Mouse (Mus musculus): ENCODE results near the gene Rasl10b. TPM values are rescaled to one million over a fixed set of nuclear protein-coding genes. Genes with fewer than 3 reads are reported as not detected.

Gene Rasl10b
- polyA plus RNA-seq, 1 experiment, result 0.36 TPM

GRCm38 (mm10) chr11:83398724-83399123, 10.2 kb upstream of the Rasl10b start:
- Histone ChIP-seq H3K4me2 (ENCODE audit: low read depth) (no peak overlapping the region), H3K79me2 (ENCODE audit: control insufficient read depth, insufficient read depth) (no peaks in the 10 kb centered on the region), H3K27me3 (ENCODE audit: control insufficient read depth, insufficient read depth, insufficient read length) (no peaks in the 10 kb centered on the region), H3K36me3 (ENCODE audit: control insufficient read depth, insufficient read depth) (peaks cover 52% of the 10 kb centered on the region), H3K4me3 (no peak overlapping the region), H3ac (ENCODE audit: control insufficient read depth, insufficient read length) (no peak overlapping the region)
- TF ChIP-seq MYOG (IDR thresholded peaks at IDR 0.05; ENCODE audit: control insufficient read depth in 1 of 3, insufficient read depth in 1 of 3, insufficient read length in 2 of 3, low read depth in 2 of 3), result no peak
- no peak for TF ChIP-seq USF1 (IDR thresholded peaks at IDR 0.05; ENCODE audit: low read depth)
- no peak for TF ChIP-seq TCF3 (IDR thresholded peaks at IDR 0.05; ENCODE audit: insufficient read length, low read depth)
- no peak for TF ChIP-seq MAX (IDR thresholded peaks at IDR 0.05; ENCODE audit: low read depth)

GRCm38 (mm10) chr11:83403787-83404186, 5.2 kb upstream of the Rasl10b start:
- TF ChIP-seq POLR2AphosphoS2 (IDR thresholded peaks at IDR 0.05; ENCODE audit: insufficient read length, low read depth) (no peak), MAX (IDR thresholded peaks at IDR 0.05; ENCODE audit: low read depth) (no peak), TCF3 (IDR thresholded peaks at IDR 0.05; ENCODE audit: insufficient read length, low read depth) (no peak), POLR2A (IDR thresholded peaks at IDR 0.05; ENCODE audit: insufficient read length, low read depth) (no peak), REST (IDR thresholded peaks at IDR 0.05; ENCODE audit: insufficient read depth, insufficient read length) (no peak), SRF (IDR thresholded peaks at IDR 0.05; ENCODE audit: control insufficient read depth, insufficient read length, low read depth) (no peak), E2F4 (IDR thresholded peaks at IDR 0.05; ENCODE audit: insufficient read depth) (no peak), USF1 (IDR thresholded peaks at IDR 0.05; ENCODE audit: low read depth) (no peak), TCF12 (IDR thresholded peaks at IDR 0.05; ENCODE audit: insufficient read depth, poor library complexity, severe bottlenecking) (no peak)
- no peaks in the 10 kb centered on the region for H3K27me3 ChIP-seq (ENCODE audit: control insufficient read depth, insufficient read depth, insufficient read length)
- H3K36me3 ChIP-seq (ENCODE audit: control insufficient read depth, insufficient read depth), result peaks cover 26% of the 10 kb centered on the region
- H3K4me3 ChIP-seq, result no peak overlapping the region
- H3ac ChIP-seq (ENCODE audit: control insufficient read depth, insufficient read length), result no peak overlapping the region
- no peaks in the 10 kb centered on the region for H3K79me2 ChIP-seq (ENCODE audit: control insufficient read depth, insufficient read depth)
- no peak overlapping the region for H3K4me2 ChIP-seq (ENCODE audit: low read depth)

- peaks cover 20% of the 10 kb centered on the region for H3K27me3 ChIP-seq (ENCODE audit: control insufficient read depth, insufficient read depth, insufficient read length)
- H3ac ChIP-seq (ENCODE audit: control insufficient read depth, insufficient read length), result no peak overlapping the region
- H3K4me2 ChIP-seq (ENCODE audit: low read depth), result no peak overlapping the region
- H3K36me3 ChIP-seq (ENCODE audit: control insufficient read depth, insufficient read depth), result peaks cover 19% of the 10 kb centered on the region
- H3K79me2 ChIP-seq (ENCODE audit: control insufficient read depth, insufficient read depth), result no peaks in the 10 kb centered on the region
- TF ChIP-seq POLR2A (IDR thresholded peaks at IDR 0.05; ENCODE audit: insufficient read length, low read depth) (no peak), SRF (IDR thresholded peaks at IDR 0.05; ENCODE audit: control insufficient read depth, insufficient read length, low read depth) (no peak), TCF3 (IDR thresholded peaks at IDR 0.05; ENCODE audit: insufficient read length, low read depth) (no peak), POLR2AphosphoS2 (IDR thresholded peaks at IDR 0.05; ENCODE audit: insufficient read length, low read depth) (no peak), E2F4 (IDR thresholded peaks at IDR 0.05; ENCODE audit: insufficient read depth) (no peak), USF1 (IDR thresholded peaks at IDR 0.05; ENCODE audit: low read depth) (no peak), MYOG (IDR thresholded peaks at IDR 0.05; ENCODE audit: control insufficient read depth in 1 of 3, insufficient read depth in 1 of 3, insufficient read length in 2 of 3, low read depth in 2 of 3) (no peak)
- no peak overlapping the region for H3K4me3 ChIP-seq
Observed at GRCm38 (mm10) chr11:83406391-83406790, 2.5 kb upstream of the Rasl10b start.

- no peak for TF ChIP-seq MYOD1 (IDR thresholded peaks at IDR 0.05; ENCODE audit: control insufficient read depth in 1 of 3, insufficient read length in 2 of 3, low read depth in 2 of 3)
- TF ChIP-seq TCF3 (IDR thresholded peaks at IDR 0.05; ENCODE audit: insufficient read length, low read depth), result no peak
- no peak for TF ChIP-seq MYOG (IDR thresholded peaks at IDR 0.05; ENCODE audit: control insufficient read depth in 1 of 3, insufficient read depth in 1 of 3, insufficient read length in 2 of 3, low read depth in 2 of 3)
- no peak overlapping the region for H3K4me3 ChIP-seq
- H3K4me2 ChIP-seq (ENCODE audit: low read depth), result no peak overlapping the region
Observed at GRCm38 (mm10) chr11:83408242-83408641, 695 bp upstream of the Rasl10b start.

GRCm38 (mm10) chr11:83409792-83410291, 905 bp downstream of the Rasl10b start:
- no peaks in the 10 kb centered on the region for H3K36me3 ChIP-seq (ENCODE audit: control insufficient read depth, insufficient read depth)

More at GRCm38 (mm10) chr11:83408242-83408641, 695 bp upstream of the Rasl10b start:
- Histone ChIP-seq H3ac (ENCODE audit: control insufficient read depth, insufficient read length) (no peak overlapping the region), H3K27me3 (ENCODE audit: control insufficient read depth, insufficient read depth, insufficient read length) (peaks cover 28% of the 10 kb centered on the region), H3K36me3 (ENCODE audit: control insufficient read depth, insufficient read depth) (peaks cover 5% of the 10 kb centered on the region), H3K79me2 (ENCODE audit: control insufficient read depth, insufficient read depth) (no peaks in the 10 kb centered on the region)

More at GRCm38 (mm10) chr11:83409792-83410291, 905 bp downstream of the Rasl10b start:
- TF ChIP-seq REST (IDR thresholded peaks at IDR 0.05; ENCODE audit: insufficient read depth, insufficient read length) (no peak), TCF3 (IDR thresholded peaks at IDR 0.05; ENCODE audit: insufficient read length, low read depth) (no peak), USF1 (IDR thresholded peaks at IDR 0.05; ENCODE audit: low read depth) (no peak), POLR2AphosphoS2 (IDR thresholded peaks at IDR 0.05; ENCODE audit: insufficient read length, low read depth) (no peak), E2F4 (IDR thresholded peaks at IDR 0.05; ENCODE audit: insufficient read depth) (no peak), POLR2A (IDR thresholded peaks at IDR 0.05; ENCODE audit: insufficient read length, low read depth) (no peak), MAX (IDR thresholded peaks at IDR 0.05; ENCODE audit: low read depth) (no peak), SRF (IDR thresholded peaks at IDR 0.05; ENCODE audit: control insufficient read depth, insufficient read length, low read depth) (no peak), TCF12 (IDR thresholded peaks at IDR 0.05; ENCODE audit: insufficient read depth, poor library complexity, severe bottlenecking) (no peak), MYOG (IDR thresholded peaks at IDR 0.05; ENCODE audit: control insufficient read depth in 1 of 3, insufficient read depth in 1 of 3, insufficient read length in 2 of 3, low read depth in 2 of 3) (no peak), CEBPB (IDR thresholded peaks at IDR 0.05; ENCODE audit: insufficient read depth, poor library complexity, severe bottlenecking) (no peak), MYOD1 (IDR thresholded peaks at IDR 0.05; ENCODE audit: control insufficient read depth in 1 of 3, insufficient read length in 2 of 3, low read depth in 2 of 3) (no peak)
- no peak overlapping the region for H3K4me2 ChIP-seq (ENCODE audit: low read depth)
- no peak overlapping the region for H3ac ChIP-seq (ENCODE audit: control insufficient read depth, insufficient read length)
- H3K4me3 ChIP-seq, result no peak overlapping the region
- H3K27me3 ChIP-seq (ENCODE audit: control insufficient read depth, insufficient read depth, insufficient read length), result peaks cover 33% of the 10 kb centered on the region
- no peaks in the 10 kb centered on the region for H3K79me2 ChIP-seq (ENCODE audit: control insufficient read depth, insufficient read depth)

Measured in myocyte (in vitro differentiated cells).